Mouse (Mus musculus): ENCODE data around the gene Atp5b. TPM values are rescaled to one million over a fixed set of nuclear protein-coding genes. Genes with fewer than 3 reads are reported as not detected.
"Not testable (repeated sequence)": the region's sequence is repeated elsewhere in the genome, so short reads cannot be mapped to it uniquely, and the experiment has no call there.

Gene Atp5b
- polyA plus RNA-seq, 1 experiment from 2014 or later = 2,117 TPM

GRCm38 (mm10) chr10:128083688-128084087 lies 615 bp downstream of the Atp5b start:
- no peak for ATAC-seq (ENCODE audit: low read depth)
- Histone ChIP-seq H3K27me3 (ENCODE audit: control insufficient read depth, insufficient read depth, low read depth, low read length) (no peaks in the 10 kb centered on the region), H3K4me2 (ENCODE audit: low read depth, low read length) (peak overlapping the region; percentile 73), H3K9ac (ENCODE audit: low read length) (peak overlapping the region; percentile 99), H3K27ac (ENCODE audit: low read length) (peak overlapping the region; percentile 83), H3K4me1 (replicated peaks; ENCODE audit: control insufficient read depth, insufficient read depth, low read length) (peaks cover 9% of the 10 kb centered on the region; the same call in 1 of the 2 replicates), H3K9me3 (ENCODE audit: control insufficient read depth, low read length) (no peaks in the 10 kb centered on the region), H3K4me3 (ENCODE audit: low read length) (peak overlapping the region; percentile 100), H3K36me3 (ENCODE audit: control insufficient read depth, insufficient read depth, low read length) (peaks cover 35% of the 10 kb centered on the region)
- under 1% methylated on average over 22 of the region's 22 CpGs for WGBS

- peaks cover 9% of the 10 kb centered on the region; the same call in 1 of the 2 replicates for H3K4me1 ChIP-seq (replicated peaks; ENCODE audit: control insufficient read depth, insufficient read depth, low read length)
- H3K4me2 ChIP-seq (ENCODE audit: low read depth, low read length) = peak overlapping the region; percentile 73
- H3K27me3 ChIP-seq (ENCODE audit: control insufficient read depth, insufficient read depth, low read depth, low read length) = no peaks in the 10 kb centered on the region
- H3K27ac ChIP-seq (ENCODE audit: low read length) = peak overlapping the region; percentile 83
- H3K9me3 ChIP-seq (ENCODE audit: control insufficient read depth, low read length) = no peaks in the 10 kb centered on the region
- ATAC-seq (ENCODE audit: low read depth) = no peak
- peak overlapping the region; percentile 99 for H3K9ac ChIP-seq (ENCODE audit: low read length)
- peak overlapping the region; percentile 100 for H3K4me3 ChIP-seq (ENCODE audit: low read length)
- WGBS = 0% methylated on average over 3 of the region's 3 CpGs
- peaks cover 39% of the 10 kb centered on the region for H3K36me3 ChIP-seq (ENCODE audit: control insufficient read depth, insufficient read depth, low read length)
Measured at GRCm38 (mm10) chr10:128084160-128084559, 1.1 kb downstream of the Atp5b start.

GRCm38 (mm10) chr10:128086391-128086790 lies 3.3 kb downstream of the Atp5b start:
- Histone ChIP-seq H3K9me3 (ENCODE audit: control insufficient read depth, low read length) (no peaks in the 10 kb centered on the region), H3K36me3 (ENCODE audit: control insufficient read depth, insufficient read depth, low read length) (peaks cover 50% of the 10 kb centered on the region), H3K27me3 (ENCODE audit: control insufficient read depth, insufficient read depth, low read depth, low read length) (no peaks in the 10 kb centered on the region), H3K4me2 (ENCODE audit: low read depth, low read length) (no peak overlapping the region), H3K4me1 (replicated peaks; ENCODE audit: control insufficient read depth, insufficient read depth, low read length) (peaks cover 17% of the 10 kb centered on the region), H3K9ac (ENCODE audit: low read length) (no peak overlapping the region), H3K27ac (ENCODE audit: low read length) (no peak overlapping the region), H3K4me3 (ENCODE audit: low read length) (no peak overlapping the region)
- 73% methylated on average over 6 of the region's 6 CpGs for WGBS
- ATAC-seq (ENCODE audit: low read depth) = no peak

- not testable (repeated sequence) for H3K27me3 ChIP-seq (ENCODE audit: control insufficient read depth, insufficient read depth, low read depth, low read length); H3K9me3 ChIP-seq (ENCODE audit: control insufficient read depth, low read length); H3K9ac ChIP-seq (ENCODE audit: low read length); H3K4me3 ChIP-seq (ENCODE audit: low read length); ATAC-seq (ENCODE audit: low read depth); H3K4me2 ChIP-seq (ENCODE audit: low read depth, low read length); H3K27ac ChIP-seq (ENCODE audit: low read length)
- H3K36me3 ChIP-seq (ENCODE audit: control insufficient read depth, insufficient read depth, low read length) = peaks cover 50% of the 10 kb centered on the region
- WGBS = 71% methylated on average over 2 of the region's 2 CpGs
- H3K4me1 ChIP-seq (replicated peaks; ENCODE audit: control insufficient read depth, insufficient read depth, low read length) = peaks cover 22% of the 10 kb centered on the region
Measured at GRCm38 (mm10) chr10:128087216-128087615, 4.1 kb downstream of the Atp5b start.

- H3K27ac ChIP-seq (ENCODE audit: low read length) = no peak overlapping the region
- no peak for ATAC-seq (ENCODE audit: low read depth)
- no peak overlapping the region for H3K9ac ChIP-seq (ENCODE audit: low read length)
- peaks cover 50% of the 10 kb centered on the region for H3K36me3 ChIP-seq (ENCODE audit: control insufficient read depth, insufficient read depth, low read length)
- H3K4me3 ChIP-seq (ENCODE audit: low read length) = no peak overlapping the region
- H3K9me3 ChIP-seq (ENCODE audit: control insufficient read depth, low read length) = no peaks in the 10 kb centered on the region
- H3K27me3 ChIP-seq (ENCODE audit: control insufficient read depth, insufficient read depth, low read depth, low read length) = no peaks in the 10 kb centered on the region
- no peak overlapping the region for H3K4me2 ChIP-seq (ENCODE audit: low read depth, low read length)
- H3K4me1 ChIP-seq (replicated peaks; ENCODE audit: control insufficient read depth, insufficient read depth, low read length) = peaks cover 20% of the 10 kb centered on the region
- WGBS = 85% methylated on average over 5 of the region's 5 CpGs
Measured at GRCm38 (mm10) chr10:128088181-128088580, 5.1 kb downstream of the Atp5b start.

GRCm38 (mm10) chr10:128089842-128090241 lies 6.8 kb downstream of the Atp5b start:
- Histone ChIP-seq H3K27me3 (ENCODE audit: control insufficient read depth, insufficient read depth, low read depth, low read length) (no peaks in the 10 kb centered on the region), H3K4me2 (ENCODE audit: low read depth, low read length) (no peak overlapping the region), H3K36me3 (ENCODE audit: control insufficient read depth, insufficient read depth, low read length) (peaks cover 48% of the 10 kb centered on the region), H3K9ac (ENCODE audit: low read length) (no peak overlapping the region), H3K4me3 (ENCODE audit: low read length) (no peak overlapping the region), H3K4me1 (replicated peaks; ENCODE audit: control insufficient read depth, insufficient read depth, low read length) (peaks cover 32% of the 10 kb centered on the region), H3K9me3 (ENCODE audit: control insufficient read depth, low read length) (no peaks in the 10 kb centered on the region), H3K27ac (ENCODE audit: low read length) (no peak overlapping the region)
- 44% methylated on average over 5 of the region's 5 CpGs for WGBS
- no peak for ATAC-seq (ENCODE audit: low read depth)

- H3K4me1 ChIP-seq (replicated peaks; ENCODE audit: control insufficient read depth, insufficient read depth, low read length) = peaks cover 32% of the 10 kb centered on the region
- peaks cover 37% of the 10 kb centered on the region for H3K36me3 ChIP-seq (ENCODE audit: control insufficient read depth, insufficient read depth, low read length)
- no peaks in the 10 kb centered on the region for H3K27me3 ChIP-seq (ENCODE audit: control insufficient read depth, insufficient read depth, low read depth, low read length)
- H3K9me3 ChIP-seq (ENCODE audit: control insufficient read depth, low read length) = no peaks in the 10 kb centered on the region
- 5% methylated on average over 14 of the region's 14 CpGs for WGBS
- H3K4me2 ChIP-seq (ENCODE audit: low read depth, low read length) = peak overlapping the region; percentile 70
- H3K4me3 ChIP-seq (ENCODE audit: low read length) = peak overlapping the region; percentile 89
- H3K27ac ChIP-seq (ENCODE audit: low read length) = peak overlapping the region; percentile 80
- H3K9ac ChIP-seq (ENCODE audit: low read length) = peak overlapping the region; percentile 83
- ATAC-seq (ENCODE audit: low read depth) = peak; percentile 49
Measured at GRCm38 (mm10) chr10:128090651-128091563, 7.8 kb downstream of the Atp5b start.

- H3K36me3 ChIP-seq (ENCODE audit: control insufficient read depth, insufficient read depth, low read length) = peaks cover 28% of the 10 kb centered on the region
- H3K9ac ChIP-seq (ENCODE audit: low read length) = peak within 1 kb of the TSS; percentile 83
- H3K27me3 ChIP-seq (ENCODE audit: control insufficient read depth, insufficient read depth, low read depth, low read length) = no peaks in the 10 kb centered on the region
- H3K4me2 ChIP-seq (ENCODE audit: low read depth, low read length) = peak within 1 kb of the TSS; percentile 70
- peaks cover 36% of the 10 kb centered on the region for H3K4me1 ChIP-seq (replicated peaks; ENCODE audit: control insufficient read depth, insufficient read depth, low read length)
- H3K9me3 ChIP-seq (ENCODE audit: control insufficient read depth, low read length) = no peaks in the 10 kb centered on the region
- H3K27ac ChIP-seq (ENCODE audit: low read length) = peak within 1 kb of the TSS; percentile 97
- 2% methylated on average over 20 of the region's 20 CpGs for WGBS
- peak; percentile 65 for ATAC-seq (ENCODE audit: low read depth)
- peak within 1 kb of the TSS; percentile 89 for H3K4me3 ChIP-seq (ENCODE audit: low read length)
Measured at GRCm38 (mm10) chr10:128091564-128092505, 8.8 kb downstream of the Atp5b start, which contains the start of gene Baz2a. Baz2a (plus strand) TSS chr10:128091577.
